Mouse (Mus musculus) c-Kit-positive CD71-positive TER-119-negative erythroid progenitor cells, embryonic 14.5 days (primary cell): ENCODE data around the gene Krt18.
"Not testable (repeated sequence)": the region's sequence is repeated elsewhere in the genome, so short reads cannot be mapped to it uniquely, and the experiment has no call there.

ENCODE experiments used
- DNase-seq: peaks from one replicate; pipeline ENCODE4 v3.0.0-alpha.2; 2013; ENCODE audit warnings: low read depth

Gene Krt18

DNA sequence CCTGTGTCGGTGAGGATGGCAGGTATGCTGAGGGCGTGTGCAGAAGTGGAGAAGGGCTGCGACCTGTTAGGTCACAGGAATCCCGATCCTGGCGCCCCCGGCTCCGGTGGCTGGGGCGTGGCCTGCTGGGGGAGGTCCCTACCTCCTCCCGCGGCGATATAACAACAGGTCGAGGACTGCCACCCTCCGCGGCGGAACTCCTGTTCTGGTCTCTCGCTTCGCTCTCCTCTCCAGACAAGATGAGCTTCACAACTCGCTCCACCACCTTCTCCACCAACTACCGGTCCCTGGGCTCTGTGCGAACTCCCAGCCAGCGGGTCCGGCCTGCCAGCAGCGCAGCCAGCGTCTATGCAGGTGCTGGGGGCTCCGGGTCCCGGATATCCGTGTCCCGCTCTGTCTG, at the start of gene Krt18:
Gene Krt18 (plus strand): TSS at position 141 of the 400 bp plus-strand sequence.
- DNase-seq = no peak

DNA sequence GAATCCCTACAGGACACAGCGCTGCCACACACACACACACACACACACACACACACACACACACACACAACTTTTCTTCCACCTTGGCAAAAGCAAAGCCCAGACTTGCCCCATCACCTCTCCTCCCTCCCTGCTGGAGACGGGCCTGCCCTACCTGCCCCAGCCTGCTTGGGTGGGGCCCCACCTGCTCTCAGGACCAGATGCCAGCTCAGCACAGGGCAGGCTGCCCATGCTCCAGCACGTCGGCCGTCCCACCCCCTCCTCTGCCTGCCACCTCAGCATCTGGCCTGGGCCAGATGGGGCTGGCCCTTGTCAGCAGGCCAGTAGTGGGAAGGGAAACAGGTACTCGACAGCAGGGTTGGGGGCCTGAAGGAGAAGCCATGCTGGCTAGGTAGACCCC, 47.1 kb upstream of the Krt18 start:
- DNase-seq = no peak

DNA sequence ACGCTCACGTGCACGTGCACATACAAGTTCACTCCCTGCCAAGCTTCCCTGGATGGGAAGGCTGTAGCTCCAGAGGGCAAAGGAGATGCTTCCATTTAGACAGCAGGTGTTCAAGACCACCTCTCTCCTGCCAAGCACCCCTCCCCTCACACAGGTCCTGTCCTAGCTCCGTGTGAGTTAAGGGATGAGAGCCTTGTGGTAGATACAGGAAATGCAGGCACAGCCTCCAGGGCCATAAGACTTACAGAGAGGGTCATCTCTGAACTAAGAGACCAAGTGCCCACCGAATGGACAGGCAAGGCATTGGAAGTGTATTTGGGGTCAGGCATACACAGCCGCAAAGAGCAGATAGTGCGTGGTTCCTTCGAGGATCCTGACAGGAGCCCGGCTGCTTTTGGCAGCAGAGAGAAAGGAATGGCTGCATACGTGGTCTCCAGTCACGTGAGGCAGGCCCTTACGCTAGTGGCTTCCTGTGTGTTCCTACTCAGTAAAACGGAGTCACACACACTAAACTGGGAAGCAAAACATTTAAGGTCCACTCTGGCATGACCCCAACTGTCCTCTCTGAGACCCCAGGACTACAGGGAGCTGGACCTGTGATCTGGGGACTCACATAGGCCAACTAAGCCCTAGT, 44.5 kb upstream of the Krt18 start:
- no peak for DNase-seq

DNA sequence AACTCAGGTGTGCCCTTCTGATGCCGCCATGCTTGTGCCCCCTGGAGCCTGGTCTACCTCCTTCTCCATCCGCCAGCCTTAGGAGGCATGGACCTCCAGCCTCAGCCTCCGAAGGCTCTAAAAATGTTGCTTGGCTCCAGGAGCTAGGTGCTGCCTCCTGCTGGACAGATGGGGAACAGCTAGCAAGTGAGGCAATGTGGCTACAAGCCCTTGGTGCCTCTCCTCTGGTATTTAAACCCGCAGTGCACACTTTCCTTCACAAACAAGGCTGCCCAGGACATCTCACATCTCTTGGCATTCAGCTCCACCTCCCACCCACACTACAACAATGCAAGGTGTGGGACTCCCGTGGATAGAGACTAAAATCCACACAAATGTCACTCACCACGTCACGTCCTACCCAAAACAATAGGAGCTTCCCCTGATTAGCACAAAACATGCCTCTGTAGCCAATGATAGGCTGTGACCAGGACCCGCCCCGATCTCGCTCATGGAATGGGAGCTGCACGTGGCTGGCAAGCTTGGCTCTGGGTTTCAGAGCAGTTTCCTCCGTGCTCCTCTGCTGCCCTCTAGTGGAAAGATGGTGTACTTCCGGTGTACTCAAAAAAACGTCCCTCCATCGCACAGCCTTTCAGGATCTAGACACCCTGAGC, 43.9 kb upstream of the Krt18 start:
- DNase-seq = peak; percentile 89

DNA sequence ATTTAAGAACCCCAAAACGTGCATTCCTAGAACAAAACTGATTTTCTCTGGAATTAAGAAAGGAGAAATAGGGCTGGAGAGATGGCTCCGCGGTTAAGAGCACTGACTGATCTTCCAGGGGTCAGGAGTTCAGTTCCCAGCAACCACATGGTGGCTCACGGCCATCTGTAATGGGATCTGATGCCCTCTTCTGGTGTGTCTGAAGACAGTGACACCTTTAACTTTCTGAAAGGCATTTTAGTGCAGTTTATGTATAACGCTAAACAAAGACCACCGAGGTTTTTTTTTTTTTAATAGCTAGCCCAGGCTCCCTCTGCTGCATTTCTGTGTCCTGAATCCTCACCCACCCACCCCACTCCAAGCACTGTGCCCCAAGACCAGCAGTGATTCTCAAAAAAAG, 43.2 kb upstream of the Krt18 start:
- DNase-seq = no peak

DNA sequence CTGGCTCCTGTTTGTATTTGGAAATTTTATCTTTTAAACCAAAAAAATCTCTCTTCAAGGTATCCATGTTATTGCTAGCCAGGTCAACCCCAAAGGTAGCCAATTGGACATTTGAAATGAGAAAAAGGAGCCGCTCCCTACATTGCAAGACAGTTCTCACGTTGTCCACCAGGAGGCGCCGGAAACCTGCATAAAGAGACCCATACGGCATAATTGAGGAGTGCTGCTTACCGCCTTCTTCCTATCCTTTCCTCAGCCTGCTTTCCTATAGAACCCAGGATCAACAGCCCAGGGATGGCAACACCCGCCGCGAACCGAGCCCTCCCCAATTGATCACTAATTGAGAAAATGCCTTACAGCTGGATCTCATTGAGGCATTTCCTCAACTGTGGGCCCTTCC, 39.9 kb upstream of the Krt18 start:
- peak; percentile 70 for DNase-seq

DNA sequence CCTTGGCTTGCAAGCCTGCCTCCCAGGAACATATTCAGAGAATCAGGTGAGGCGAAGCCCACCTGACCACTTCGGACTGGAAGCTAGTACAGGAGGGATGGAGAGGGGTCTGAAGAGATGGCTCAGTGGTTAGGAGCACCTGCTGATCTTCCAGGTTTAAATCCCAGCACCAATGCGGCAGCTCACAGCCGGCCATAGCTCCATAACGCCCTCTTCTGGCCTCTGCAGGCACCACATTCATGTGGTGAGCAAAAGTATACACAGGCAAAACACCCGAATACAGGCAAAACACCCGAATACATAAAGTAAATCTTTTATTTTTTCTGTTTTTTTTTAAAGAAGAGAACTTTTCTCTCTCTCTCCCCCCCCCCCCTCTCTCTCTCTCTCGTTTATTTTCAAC, 39.3 kb upstream of the Krt18 start:
- DNase-seq = no peak

DNA sequence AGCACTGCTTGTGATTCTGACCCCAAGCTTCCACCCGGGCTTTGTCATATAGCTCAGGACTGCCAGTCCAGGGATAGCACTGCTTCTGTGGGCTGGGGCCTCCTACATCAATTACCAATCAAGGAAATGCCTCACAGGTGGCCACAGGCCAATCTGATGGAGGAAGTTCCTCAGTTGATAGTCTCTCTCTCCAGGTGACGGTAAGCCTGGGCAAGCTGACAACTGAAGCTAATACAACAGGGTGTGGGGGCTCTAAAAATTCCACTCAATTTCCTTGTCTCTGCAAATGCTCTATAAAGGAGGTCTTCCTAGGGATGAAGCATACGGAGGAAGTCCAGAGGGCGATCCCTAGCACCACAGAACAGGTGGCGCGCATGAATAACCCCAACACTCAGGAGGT, 37.0 kb upstream of the Krt18 start:
- no peak for DNase-seq

DNA sequence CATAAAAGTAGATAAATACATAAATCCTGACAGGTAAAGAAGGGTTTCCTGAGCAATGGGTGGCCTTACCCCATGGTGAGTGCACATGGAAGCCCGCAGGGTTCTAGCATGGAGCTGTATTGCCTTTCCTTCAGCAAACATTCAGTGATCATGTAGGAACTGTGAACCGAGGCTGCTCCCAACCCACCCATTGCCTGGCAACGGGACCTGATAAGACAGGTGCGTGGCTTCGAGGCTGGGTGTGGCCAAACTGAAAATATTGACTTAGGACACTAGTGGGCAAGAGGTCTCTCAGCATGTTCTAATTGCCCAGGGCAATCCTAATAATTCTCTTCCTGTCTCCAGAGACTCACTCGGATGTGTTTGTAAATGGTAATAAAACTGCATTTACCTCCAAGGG, 33.6 kb upstream of the Krt18 start:
- no peak for DNase-seq

DNA sequence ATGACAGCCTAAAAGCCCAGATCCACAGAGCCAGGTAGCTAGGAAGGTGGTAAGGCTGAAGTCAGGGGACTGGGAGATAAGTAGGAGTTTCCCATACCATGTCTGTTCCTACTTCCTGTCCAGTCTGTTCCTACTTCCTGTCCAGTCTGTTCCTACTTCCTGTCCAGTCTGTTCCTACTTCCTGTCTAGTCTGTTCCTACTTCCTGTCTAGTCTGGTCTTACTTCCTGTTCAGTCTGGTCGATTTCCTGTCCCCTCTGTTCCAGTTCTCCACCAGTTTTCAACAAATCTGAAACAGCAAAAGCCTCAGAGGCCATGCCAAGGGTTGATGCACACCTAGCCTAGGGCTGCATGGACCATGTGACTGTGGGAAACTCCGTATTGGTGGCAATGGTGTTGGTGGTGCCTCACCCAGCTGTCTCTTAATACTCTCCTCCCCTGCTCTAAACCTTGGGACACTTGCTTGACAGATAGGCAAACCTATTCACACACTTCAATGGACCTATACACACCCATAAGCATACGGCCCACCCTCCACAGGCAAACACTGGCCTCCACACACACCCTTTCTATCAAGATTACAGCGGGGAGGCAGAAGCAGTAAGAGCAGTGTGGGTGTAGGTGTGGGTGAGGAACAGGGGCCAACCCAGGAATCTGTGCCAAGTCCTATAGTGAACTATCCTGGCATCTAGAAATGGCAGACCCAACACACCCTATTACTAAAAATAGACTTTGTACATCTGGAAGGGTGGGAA, 32.3 kb upstream of the Krt18 start:
- no peak for DNase-seq

DNA sequence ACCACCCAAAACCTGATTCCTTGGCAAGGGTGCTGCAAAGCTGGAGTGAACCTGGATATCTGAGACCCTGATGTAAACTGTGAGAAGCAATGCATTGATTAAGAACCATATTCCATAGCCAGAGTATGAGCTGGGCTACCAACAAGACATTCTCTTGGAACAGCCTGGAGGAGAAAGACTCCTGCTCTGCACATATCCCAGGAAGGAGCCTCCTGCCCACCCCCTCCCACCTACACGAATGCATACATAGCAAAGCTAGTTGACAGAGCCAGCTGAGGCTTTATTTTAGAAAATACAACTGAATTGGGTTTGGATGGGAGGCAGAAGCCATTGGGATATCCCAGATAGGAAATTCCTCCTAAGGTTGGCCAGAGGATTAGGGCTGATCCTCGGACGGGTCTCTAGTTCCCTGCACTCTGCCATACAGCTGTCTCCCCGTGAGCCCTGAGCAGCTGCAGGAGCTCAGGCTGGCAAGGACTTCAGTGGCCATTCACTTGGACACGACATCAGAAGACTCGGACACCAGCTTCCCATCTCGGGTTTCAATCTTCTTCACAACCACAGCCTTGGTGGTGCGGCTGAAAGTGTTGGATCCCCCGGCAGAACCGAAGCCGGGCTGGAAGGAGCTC, 31.4 kb upstream of the Krt18 start:
- not testable (repeated sequence) for DNase-seq

DNA sequence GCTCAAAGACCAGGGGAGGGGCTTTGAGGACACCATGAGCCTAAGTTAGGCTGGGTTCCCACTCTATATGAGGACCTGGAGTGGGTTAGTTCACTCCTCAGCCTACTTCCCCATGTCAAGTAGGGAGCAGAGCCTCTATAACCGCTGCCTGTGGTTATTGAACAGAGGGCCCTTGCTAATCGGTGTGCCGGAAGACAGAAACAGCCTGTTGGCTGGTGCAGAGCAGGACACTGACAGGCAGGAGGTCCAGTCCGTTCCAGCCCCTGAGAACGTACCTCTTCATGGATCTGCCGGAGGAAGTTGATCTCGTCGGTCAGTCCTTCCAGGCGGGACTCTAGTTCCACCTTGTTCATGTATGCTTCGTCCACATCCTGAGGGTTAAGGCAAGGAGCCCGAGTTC, 28.8 kb upstream of the Krt18 start:
- no peak for DNase-seq

DNA sequence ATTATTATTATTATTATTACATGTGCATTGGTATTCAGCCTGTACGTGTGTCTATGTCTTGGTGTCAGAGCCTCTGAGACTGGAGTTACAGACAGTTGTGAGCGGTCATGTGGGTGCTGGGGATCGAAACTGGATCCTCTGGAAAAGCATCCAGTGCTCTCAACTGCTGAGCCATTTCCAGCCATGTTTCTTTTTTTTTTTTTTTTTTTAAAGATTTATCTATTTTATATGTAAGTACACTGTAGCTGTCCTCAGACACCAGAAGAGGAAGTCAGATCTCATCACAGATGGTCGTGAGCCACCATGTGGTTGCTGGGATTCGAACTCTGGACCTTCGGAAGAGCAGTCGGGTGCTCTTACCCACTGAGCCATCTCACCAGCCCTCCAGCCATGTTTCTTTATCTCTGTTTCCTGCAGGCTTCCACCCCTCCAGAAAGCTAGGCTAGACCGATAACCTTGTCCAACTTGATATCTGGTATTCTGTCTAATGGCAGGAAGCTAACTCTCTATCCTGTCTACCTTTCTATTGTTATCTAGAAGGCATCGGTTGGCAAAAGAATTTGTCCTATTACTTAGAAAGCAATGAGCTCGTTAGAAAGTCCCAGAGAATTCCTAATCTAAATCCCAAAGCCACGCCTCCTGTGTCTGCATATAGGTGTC, 28.2 kb upstream of the Krt18 start:
- DNase-seq = no peak

DNA sequence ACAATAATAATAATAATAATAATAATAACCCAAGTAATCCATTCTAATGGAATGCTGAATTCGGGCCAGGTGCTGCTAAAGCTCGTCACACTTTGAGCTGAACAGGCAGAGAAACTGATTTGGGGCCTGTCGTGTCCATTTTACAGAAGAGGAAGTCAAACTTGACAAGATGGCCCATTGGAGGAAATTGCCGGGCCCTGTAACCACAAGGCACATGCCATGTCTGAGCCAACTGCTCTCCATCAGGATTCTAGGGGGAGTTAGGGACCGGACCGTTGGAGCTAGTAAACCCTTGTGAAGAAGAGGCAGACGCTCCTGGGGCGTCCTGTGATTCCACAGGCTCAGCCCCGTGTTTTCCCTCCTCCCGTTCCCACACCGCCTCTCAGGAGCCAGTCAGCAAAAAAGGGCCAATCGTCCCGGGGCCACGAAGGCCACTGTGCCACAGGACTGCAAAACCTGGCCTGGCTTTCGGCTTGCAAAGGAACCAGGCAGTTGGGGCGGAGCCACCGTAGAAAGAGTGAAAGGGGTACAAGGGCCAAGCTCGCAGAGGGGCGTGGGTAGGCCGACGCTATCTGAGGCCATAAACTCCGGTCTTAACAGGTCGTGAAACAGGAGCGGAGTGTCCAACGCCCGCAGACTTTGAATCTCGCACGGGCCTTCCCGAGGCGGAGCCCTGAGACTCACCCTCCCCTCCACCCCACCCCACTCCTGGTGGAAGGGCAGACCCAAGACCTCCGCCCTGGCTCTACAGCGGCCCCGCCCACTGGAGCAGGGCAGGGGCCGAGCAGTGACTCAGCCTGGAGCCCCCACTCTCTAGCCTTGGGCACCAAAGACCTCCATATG, 25.1 kb upstream of the Krt18 start:
- no peak for DNase-seq

DNA sequence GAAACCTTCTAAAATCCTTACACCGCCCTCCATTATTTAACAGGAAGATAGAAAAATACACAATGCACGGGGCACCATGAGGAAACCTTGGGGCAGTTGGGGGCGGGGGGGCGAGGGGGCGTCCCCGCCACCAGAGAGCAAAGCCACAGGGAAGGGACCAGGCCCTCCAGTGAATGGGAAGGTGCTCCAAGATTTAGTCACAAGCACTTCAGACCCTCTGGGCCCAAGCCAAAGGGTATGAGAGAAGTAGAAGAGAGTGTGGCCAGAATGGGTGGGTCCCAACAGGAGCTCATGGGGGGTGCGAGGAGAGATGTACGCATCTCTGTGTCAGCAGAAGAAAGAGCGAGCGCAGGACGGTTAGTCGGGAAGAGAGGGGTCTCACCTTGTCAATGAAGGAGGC, 24.5 kb upstream of the Krt18 start:
- DNase-seq = no peak

DNA sequence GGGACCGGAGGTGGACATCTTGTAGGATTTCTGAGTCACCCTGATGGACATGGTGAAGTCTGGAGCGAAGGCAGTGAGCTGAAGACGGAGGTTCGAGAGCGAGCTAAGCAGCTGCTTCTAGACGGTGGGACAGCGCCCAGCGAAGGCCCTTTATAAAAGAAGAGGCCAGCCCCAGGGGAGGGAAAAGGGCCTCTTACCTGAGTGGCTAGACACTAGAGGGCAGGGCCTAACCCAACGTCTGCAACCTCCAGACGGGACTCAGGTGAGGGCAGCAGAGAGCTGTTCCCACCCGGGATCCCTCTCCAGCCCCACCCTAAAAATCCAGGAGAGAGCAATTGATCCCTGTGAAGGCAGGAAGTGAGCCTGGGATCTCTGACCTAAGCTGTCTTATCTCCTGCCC, 23.8 kb upstream of the Krt18 start, which contains the start of gene Krt8:
Gene Krt8 (minus strand): TSS at position 294 of the 400 bp plus-strand sequence.
- DNase-seq = no peak

DNA sequence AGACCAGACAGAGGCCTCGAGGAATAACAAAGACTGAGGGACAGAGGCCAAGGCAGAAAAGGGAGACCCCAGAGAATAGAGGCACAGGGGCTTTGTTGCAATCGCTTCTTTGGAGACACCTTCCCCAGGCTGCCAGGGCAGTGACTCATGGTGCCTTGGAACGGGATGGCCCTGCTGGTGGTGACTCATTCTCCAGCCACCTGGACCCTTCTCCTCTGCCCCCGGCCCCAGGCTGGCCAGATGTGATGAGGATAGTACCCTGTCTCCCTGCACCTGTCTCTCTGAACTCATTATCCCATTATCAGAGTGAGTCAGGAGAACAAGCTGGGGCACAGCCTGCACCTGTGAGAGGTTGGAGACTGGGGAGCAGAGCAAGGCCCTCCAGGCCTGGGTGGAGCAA, 22.7 kb upstream of the Krt18 start:
- no peak for DNase-seq

DNA sequence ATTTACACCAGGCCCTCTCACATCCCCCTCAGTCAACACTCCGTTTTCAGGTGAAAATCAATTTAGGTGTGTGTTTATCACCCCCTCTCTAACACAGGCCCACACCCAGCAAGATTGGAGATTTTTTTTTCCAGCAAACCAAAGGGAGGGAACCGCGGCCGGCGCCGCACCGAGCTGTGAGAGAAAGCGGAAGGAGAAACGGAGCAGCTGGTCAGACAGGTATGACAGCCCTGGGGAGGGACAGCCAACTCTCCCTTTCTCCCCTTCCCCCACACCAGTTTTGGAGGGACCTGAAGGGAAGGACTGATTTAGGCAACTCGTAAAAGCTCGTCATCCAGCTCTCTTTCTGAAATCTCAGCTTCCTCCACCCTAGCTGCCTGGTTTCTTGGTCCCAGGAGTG, 21.7 kb upstream of the Krt18 start:
- DNase-seq = no peak

DNA sequence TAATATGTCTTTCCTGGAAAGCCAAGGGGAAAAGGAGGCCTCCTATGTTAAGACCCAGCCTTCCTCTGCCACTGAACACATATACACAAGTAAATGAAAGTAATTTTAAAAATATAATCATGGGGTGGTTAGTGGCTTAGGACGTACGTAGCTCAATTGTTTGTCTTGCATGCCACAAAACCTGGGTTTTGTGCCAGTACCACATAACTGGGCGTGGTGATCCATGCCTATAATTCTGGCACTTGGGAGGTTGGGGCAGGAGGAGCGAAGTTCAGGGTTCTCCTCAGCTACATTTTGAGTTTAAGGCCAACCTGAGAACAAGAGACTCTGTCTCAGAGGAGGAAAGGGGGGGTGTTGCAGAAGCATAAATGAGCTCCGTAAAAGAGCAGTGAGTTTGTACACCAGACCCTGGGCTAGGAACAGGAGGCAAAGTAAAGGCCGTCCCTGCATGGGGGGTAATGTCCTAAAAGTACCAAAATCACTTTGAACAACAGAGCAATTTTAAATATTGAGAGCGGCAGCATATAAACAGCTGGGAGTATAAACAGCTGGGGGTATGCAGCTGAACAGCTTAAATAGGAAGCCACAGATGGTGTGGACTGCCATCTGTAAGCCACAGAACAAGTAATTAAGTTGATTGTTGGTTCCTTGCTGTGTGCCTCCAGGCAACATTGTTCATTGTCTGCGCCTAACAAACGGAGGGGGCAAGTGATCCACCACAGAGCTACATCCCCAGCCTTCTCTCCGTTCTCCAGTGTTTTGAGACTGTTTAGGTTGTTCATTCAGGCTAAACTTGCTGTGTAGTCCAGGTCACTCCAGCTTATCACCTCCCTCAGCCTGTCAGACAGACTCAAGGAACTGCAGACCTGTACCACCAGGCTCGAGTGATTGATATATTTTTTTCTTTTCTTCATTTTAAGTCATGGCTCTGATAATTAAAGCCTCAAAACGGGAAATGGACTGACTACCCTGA, 20.6 kb upstream of the Krt18 start:
- DNase-seq = no peak

DNA sequence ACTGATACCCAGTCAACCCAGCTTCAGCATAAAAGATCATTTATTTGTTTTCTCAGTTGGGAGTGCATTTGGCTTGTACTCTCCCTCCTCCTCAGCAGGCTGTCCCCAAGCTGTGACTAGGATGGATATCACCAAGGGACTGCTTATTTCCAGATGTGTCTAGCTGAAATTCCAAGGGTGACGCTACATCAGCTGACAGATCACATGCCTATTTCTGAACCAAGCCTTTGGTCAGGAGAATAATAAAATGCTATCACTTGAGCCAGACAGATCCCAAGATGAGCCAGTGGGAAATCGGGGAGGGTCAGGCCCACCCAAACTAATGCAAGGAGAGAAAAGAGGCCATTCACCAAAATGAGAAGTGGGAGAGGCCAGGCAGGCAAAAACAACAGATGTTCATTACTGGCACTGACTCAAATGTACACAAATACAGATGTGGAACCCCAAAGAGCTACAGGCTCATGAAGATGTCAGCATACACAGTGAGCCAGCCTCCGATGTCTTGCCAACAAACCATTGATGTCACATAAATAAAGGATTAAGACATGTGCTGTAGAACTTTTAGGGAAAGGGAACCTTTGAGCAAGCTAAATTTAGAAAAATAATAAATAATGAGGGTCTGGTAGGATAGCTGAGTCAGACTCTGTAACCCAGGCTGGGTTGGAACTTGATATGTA, 17.3 kb upstream of the Krt18 start:
- DNase-seq = no peak
